Mouse (Mus musculus) lung, embryonic 14.5 days (tissue): Measurements from ENCODE around the gene Abi1. TPM values are rescaled to one million over a fixed set of nuclear protein-coding genes. Genes with fewer than 3 reads are reported as not detected.
A peak's percentile ranks its signal among the peaks of the same experiment; 100 is the strongest.
"Not testable (repeated sequence)": the region's sequence is repeated elsewhere in the genome, so short reads cannot be mapped to it uniquely, and the experiment has no call there.

ENCODE experiments used
- ATAC-seq: fragments of 200-750 bp; cut with Nextera tagmentation; 2 replicates; pipeline ENCODE4 v1.8.0; 2017; ENCODE audit warnings: mild to moderate bottlenecking, moderate TSS enrichment, moderate library complexity; ENCODE audit not compliant: insufficient read depth
- DNase-seq: peaks from one replicate; pipeline ENCODE4 v3.0.0-alpha.2; 2015
- H3K27ac ChIP-seq: fragments of 300-500 bp; sonication (generic); 2 replicates; pipeline ENCODE4 v1.5.1; 2014; ENCODE audit warnings: low read depth, mild to moderate bottlenecking, moderate library complexity
- H3K27me3 ChIP-seq: fragments of 300-500 bp; sonication (generic); 2 replicates; pipeline ENCODE4 v1.6.1; 2014; ENCODE audit warnings: low read length, control low read depth; ENCODE audit not compliant: insufficient read depth
- H3K36me3 ChIP-seq: fragments of 300-500 bp; sonication (generic); 2 replicates; pipeline ENCODE4 v1.6.1; 2014; ENCODE audit warnings: control low read depth; ENCODE audit not compliant: insufficient read depth
- H3K4me1 ChIP-seq: fragments of 300-500 bp; sonication (generic); 2 replicates; pipeline ENCODE4 v1.6.1; 2014; ENCODE audit warnings: antibody characterized with exemption, control low read depth; ENCODE audit not compliant: insufficient read depth
- H3K4me2 ChIP-seq: fragments of 300-500 bp; sonication (generic); 2 replicates; pipeline ENCODE4 v1.6.1; 2014; ENCODE audit warnings: mild to moderate bottlenecking
- H3K4me3 ChIP-seq: fragments of 300-500 bp; sonication (generic); 2 replicates; pipeline ENCODE4 v1.5.1; 2014; ENCODE audit warnings: low read depth, low read length
- H3K9ac ChIP-seq: fragments of 300-500 bp; sonication (generic); 2 replicates; pipeline ENCODE4 v1.6.1; 2014
- H3K9me3 ChIP-seq: fragments of 300-500 bp; sonication (generic); 2 replicates; pipeline ENCODE4 v1.6.1; 2016; ENCODE audit warnings: low read depth, low read length, control low read depth
- CTCF ChIP-seq: IDR thresholded peaks from 2 replicates; pipeline ENCODE4 v1.5.1; 2016; ENCODE audit warnings: antibody characterized with exemption, low read depth
- WGBS: fragments of 180-500 bp; shearing (Covaris S2); extraction: QIAGEN DNeasy Blood & Tissue Kit; methylation state at CpG from one replicate; pipeline ENCODE4 v1.1.7; 2014; 5-methylcytosine and 5-hydroxymethylcytosine counted together
- polyA plus RNA-seq: library from polyadenylated mRNA; unstranded; fragments of >200 nt; fragmentation: Nextera tagmentation; extraction: Ambion mirVana; gene quantifications from 2 replicates; pipeline ENCODE4 v1.2.1, GENCODE M21; 2014

Abi1 gene
- polyA plus RNA-seq, 1 experiment from 2014 or later: 46.5 TPM

GRCm38 (mm10) chr2:23045703-23046102 lies 5.7 kb upstream of the Abi1 start:
- Histone ChIP-seq H3K9me3 (no peaks in the 10 kb centered on the region), H3K27me3 (no peaks in the 10 kb centered on the region), H3K4me1 (no peaks in the 10 kb centered on the region), H3K9ac (no peak overlapping the region), H3K36me3 (no peaks in the 10 kb centered on the region), H3K27ac (no peak overlapping the region), H3K4me2 (no peak overlapping the region), H3K4me3 (no peak overlapping the region)
- no peak for TF ChIP-seq CTCF
- no peak for DNase-seq
- no peak for ATAC-seq
- WGBS: 38% methylated on average over 1 of the region's 1 CpGs

GRCm38 (mm10) chr2:23042189-23042588 lies 2.1 kb upstream of the Abi1 start:
- ATAC-seq: no peak
- H3K27ac ChIP-seq: no peak overlapping the region

GRCm38 (mm10) chr2:23041457-23041856 lies 1.4 kb upstream of the Abi1 start:
- no peak overlapping the region for H3K9ac ChIP-seq
- H3K4me3 ChIP-seq: no peak overlapping the region
- ATAC-seq (no peak), DNase-seq (peak; percentile 17)
- no peak for TF ChIP-seq CTCF
- 64% methylated on average over 4 of the region's 4 CpGs for WGBS
- no peak overlapping the region for H3K27ac ChIP-seq
- H3K4me2 ChIP-seq: no peak overlapping the region
- H3K27me3 ChIP-seq: no peaks in the 10 kb centered on the region
- H3K36me3 ChIP-seq: no peaks in the 10 kb centered on the region
- no peaks in the 10 kb centered on the region for H3K9me3 ChIP-seq
- H3K4me1 ChIP-seq: peaks cover 3% of the 10 kb centered on the region

More at GRCm38 (mm10) chr2:23042189-23042588, 2.1 kb upstream of the Abi1 start:
- Histone ChIP-seq H3K4me3 (no peak overlapping the region), H3K27me3 (no peaks in the 10 kb centered on the region), H3K9ac (no peak overlapping the region), H3K4me1 (peaks cover 3% of the 10 kb centered on the region), H3K4me2 (no peak overlapping the region), H3K9me3 (no peaks in the 10 kb centered on the region), H3K36me3 (no peaks in the 10 kb centered on the region)
- no peak for TF ChIP-seq CTCF
- no peak for DNase-seq
- WGBS: 84% methylated on average over 3 of the region's 3 CpGs

GRCm38 (mm10) chr2:23040690-23041089 lies 649 bp upstream of the Abi1 start:
- not testable (repeated sequence) for H3K9ac ChIP-seq, H3K4me2 ChIP-seq, H3K36me3 ChIP-seq, H3K27me3 ChIP-seq, H3K9me3 ChIP-seq, H3K4me3 ChIP-seq, DNase-seq, H3K4me1 ChIP-seq, ATAC-seq
- H3K27ac ChIP-seq: peak overlapping the region; percentile 58
- WGBS: 85% methylated on average over 7 of the region's 7 CpGs

- peaks cover 3% of the 10 kb centered on the region for H3K4me1 ChIP-seq
- no peaks in the 10 kb centered on the region for H3K9me3 ChIP-seq
- no peaks in the 10 kb centered on the region for H3K27me3 ChIP-seq
- ATAC-seq (peak; percentile 89), DNase-seq (peak; percentile 60)
- H3K4me3 ChIP-seq: peak overlapping the region; percentile 95
- WGBS: under 1% methylated on average over 56 of the region's 59 CpGs
- TF ChIP-seq CTCF: no peak
- H3K36me3 ChIP-seq: no peaks in the 10 kb centered on the region
- peak overlapping the region; percentile 94 for H3K9ac ChIP-seq
- H3K27ac ChIP-seq: peak overlapping the region; percentile 98
- peak overlapping the region; percentile 67 for H3K4me2 ChIP-seq
Measured at GRCm38 (mm10) chr2:23039082-23040000, 700 bp downstream of the Abi1 start.

- 95% methylated on average over 1 of the region's 1 CpGs for WGBS
- DNase-seq: no peak
- H3K36me3 ChIP-seq: 0 out of 2 replicates have a peak, but pooled peaks cover 5% of the 10 kb centered on the region
Measured at GRCm38 (mm10) chr2:23035467-23035866, 4.6 kb downstream of the Abi1 start.

GRCm38 (mm10) chr2:23034692-23035435 lies 5.2 kb downstream of the Abi1 start:
- no peak for TF ChIP-seq CTCF
- H3K4me3 ChIP-seq: no peak overlapping the region
- DNase-seq: no peak
- H3K36me3 ChIP-seq: 0 out of 2 replicates have a peak, but pooled peaks cover 5% of the 10 kb centered on the region
- no peaks in the 10 kb centered on the region for H3K27me3 ChIP-seq
- H3K27ac ChIP-seq: no peak overlapping the region
- no peak overlapping the region for H3K9ac ChIP-seq
- peaks cover 3% of the 10 kb centered on the region for H3K4me1 ChIP-seq
- H3K9me3 ChIP-seq: no peaks in the 10 kb centered on the region
- no peak for ATAC-seq
- WGBS: 87% methylated on average over 3 of the region's 3 CpGs
- no peak overlapping the region for H3K4me2 ChIP-seq

More at GRCm38 (mm10) chr2:23035467-23035866, 4.6 kb downstream of the Abi1 start:
- Histone ChIP-seq H3K9me3 (no peaks in the 10 kb centered on the region), H3K9ac (no peak overlapping the region), H3K4me2 (no peak overlapping the region), H3K4me3 (no peak overlapping the region), H3K27me3 (no peaks in the 10 kb centered on the region), H3K27ac (no peak overlapping the region), H3K4me1 (peaks cover 3% of the 10 kb centered on the region)
- no peak for TF ChIP-seq CTCF
- no peak for ATAC-seq
